Mouse (Mus musculus) myocyte (in vitro differentiated cells): Measurements from ENCODE around the gene Ubr2. TPM values are rescaled to one million over a fixed set of nuclear protein-coding genes. Genes with fewer than 3 reads are reported as not detected.

Experiments
- H3K27me3 ChIP-seq: one replicate; pipeline ENCODE4 v1.6.1; 2011; ENCODE audit not compliant: control insufficient read depth, insufficient read depth, insufficient read length
- H3K36me3 ChIP-seq: one replicate; pipeline ENCODE4 v1.6.1; 2011; ENCODE audit not compliant: control insufficient read depth, insufficient read depth
- H3K4me2 ChIP-seq: one replicate; pipeline ENCODE4 v1.6.1; 2011; ENCODE audit warnings: low read depth, control low read depth
- H3K4me3 ChIP-seq: one replicate; pipeline ENCODE4 v1.5.1; 2011; ENCODE audit warnings: mild to moderate bottlenecking, control low read depth, moderate library complexity
- H3K79me2 ChIP-seq: one replicate; pipeline ENCODE4 v1.6.1; 2011; ENCODE audit not compliant: control insufficient read depth, insufficient read depth
- H3ac ChIP-seq: one replicate; pipeline ENCODE4 v1.6.1; 2011; ENCODE audit not compliant: control insufficient read depth, insufficient read length
- CEBPB ChIP-seq: IDR thresholded peaks from 2 replicates; pipeline ENCODE4 v1.6.1; 2011; ENCODE audit warnings: mild to moderate bottlenecking, moderate library complexity; ENCODE audit not compliant: poor library complexity, insufficient read depth, severe bottlenecking
- E2F4 ChIP-seq: IDR thresholded peaks from one replicate; pipeline ENCODE4 v1.6.1; 2011; ENCODE audit warnings: mild to moderate bottlenecking, control low read depth, moderate library complexity; ENCODE audit not compliant: insufficient read depth
- MAX ChIP-seq: IDR thresholded peaks from one replicate; pipeline ENCODE4 v1.6.1; 2011; ENCODE audit warnings: low read depth, mild to moderate bottlenecking, control low read depth
- MYOD1 ChIP-seq, 3 experiments: IDR thresholded peaks; one replicate each; pipeline ENCODE4 v1.6.1; 2011; ENCODE audit warnings: control low read depth in 2 of 3, low read depth in 2 of 3, mild to moderate bottlenecking in 2 of 3, moderate library complexity in 1 of 3; ENCODE audit not compliant: insufficient read length in 2 of 3, control insufficient read depth in 1 of 3
- MYOG ChIP-seq, 3 experiments: IDR thresholded peaks; one replicate each; pipeline ENCODE4 v1.6.1; 2011; ENCODE audit warnings: control low read depth in 2 of 3, low read depth in 2 of 3, mild to moderate bottlenecking in 2 of 3; ENCODE audit not compliant: insufficient read length in 2 of 3, control insufficient read depth in 1 of 3, insufficient read depth in 1 of 3
- POLR2A ChIP-seq: IDR thresholded peaks from one replicate; pipeline ENCODE4 v1.6.1; 2011; ENCODE audit warnings: low read depth, mild to moderate bottlenecking, control low read depth, moderate library complexity; ENCODE audit not compliant: insufficient read length
- POLR2AphosphoS2 ChIP-seq: IDR thresholded peaks from one replicate; pipeline ENCODE4 v1.6.1; 2011; ENCODE audit warnings: low read depth, control low read depth; ENCODE audit not compliant: insufficient read length
- REST ChIP-seq: IDR thresholded peaks from one replicate; pipeline ENCODE4 v1.6.1; 2011; ENCODE audit warnings: mild to moderate bottlenecking, control low read depth, moderate library complexity; ENCODE audit not compliant: insufficient read depth, insufficient read length
- SRF ChIP-seq: IDR thresholded peaks from one replicate; pipeline ENCODE4 v1.6.1; 2011; ENCODE audit warnings: low read depth; ENCODE audit not compliant: control insufficient read depth, insufficient read length
- TCF12 ChIP-seq: IDR thresholded peaks from one replicate; pipeline ENCODE4 v1.6.1; 2011; ENCODE audit warnings: mild to moderate bottlenecking, control low read depth; ENCODE audit not compliant: poor library complexity, insufficient read depth, severe bottlenecking
- TCF3 ChIP-seq: IDR thresholded peaks from one replicate; pipeline ENCODE4 v1.6.1; 2011; ENCODE audit warnings: low read depth, control low read depth; ENCODE audit not compliant: insufficient read length
- USF1 ChIP-seq: IDR thresholded peaks from one replicate; pipeline ENCODE4 v1.6.1; 2011; ENCODE audit warnings: low read depth, mild to moderate bottlenecking, control low read depth, moderate library complexity
- polyA plus RNA-seq: library from polyadenylated mRNA; unstranded; fragments of >200 nt; fragmentation: generic; extraction: Trizol; gene quantifications from one replicate; pipeline ENCODE4 v1.2.1, GENCODE M21; 2012; ENCODE audit warnings: missing spikeins

Gene Ubr2
- polyA plus RNA-seq, 1 experiment: 36.9 TPM

- no peaks in the 10 kb centered on the region for H3K79me2 ChIP-seq
- H3ac ChIP-seq: no peak overlapping the region
- TF ChIP-seq CEBPB (no peak), REST (no peak)
These were observed 24.2 kb upstream of the Ubr2 start for GRCm38 (mm10) chr17:47034536-47034935.

GRCm38 (mm10) chr17:47033643-47034042 lies 23.3 kb upstream of the Ubr2 start:
- no peak overlapping the region for H3K4me3 ChIP-seq
- no peak overlapping the region for H3ac ChIP-seq
- H3K4me2 ChIP-seq: no peak overlapping the region
- no peaks in the 10 kb centered on the region for H3K36me3 ChIP-seq
- no peaks in the 10 kb centered on the region for H3K79me2 ChIP-seq
- no peak for TF ChIP-seq MAX
- TF ChIP-seq USF1: peak; percentile 84
- H3K27me3 ChIP-seq: peaks cover 7% of the 10 kb centered on the region

More at GRCm38 (mm10) chr17:47034536-47034935, 24.2 kb upstream of the Ubr2 start:
- no peak overlapping the region for H3K4me2 ChIP-seq
- H3K27me3 ChIP-seq: peaks cover 7% of the 10 kb centered on the region
- no peak overlapping the region for H3K4me3 ChIP-seq
- H3K36me3 ChIP-seq: no peaks in the 10 kb centered on the region

- no peak for TF ChIP-seq USF1
- no peak for TF ChIP-seq CEBPB
- no peak for TF ChIP-seq TCF3
- TF ChIP-seq MYOD1 (IDR thresholded peaks at IDR 0.05; ENCODE audit: control insufficient read depth in 1 of 3, insufficient read length in 2 of 3, low read depth in 2 of 3): no peak
- no peak for TF ChIP-seq E2F4
- no peak for TF ChIP-seq SRF
- TF ChIP-seq POLR2A: no peak
- TF ChIP-seq MYOG (IDR thresholded peaks at IDR 0.05; ENCODE audit: control insufficient read depth in 1 of 3, insufficient read depth in 1 of 3, insufficient read length in 2 of 3, low read depth in 2 of 3): no peak
- TF ChIP-seq POLR2AphosphoS2: no peak
- no peak for TF ChIP-seq MAX
- no peak for TF ChIP-seq REST
- TF ChIP-seq TCF12: no peak
- Histone ChIP-seq H3K4me2 (no peak overlapping the region), H3K4me3 (no peak overlapping the region), H3K36me3 (no peaks in the 10 kb centered on the region), H3ac (no peak overlapping the region), H3K79me2 (no peaks in the 10 kb centered on the region), H3K27me3 (peaks cover 11% of the 10 kb centered on the region)
These were observed 14.4 kb upstream of the Ubr2 start for GRCm38 (mm10) chr17:47024805-47025204.

- peaks cover 17% of the 10 kb centered on the region for H3K27me3 ChIP-seq
- H3K79me2 ChIP-seq: no peaks in the 10 kb centered on the region
- H3ac ChIP-seq: no peak overlapping the region
- H3K4me3 ChIP-seq: no peak overlapping the region
- no peak overlapping the region for H3K4me2 ChIP-seq
- TF ChIP-seq MYOD1 (IDR thresholded peaks at IDR 0.05; ENCODE audit: control insufficient read depth in 1 of 3, insufficient read length in 2 of 3, low read depth in 2 of 3): no peak
- no peak for TF ChIP-seq SRF
- TF ChIP-seq CEBPB: no peak
- no peak for TF ChIP-seq USF1
- TF ChIP-seq MYOG (IDR thresholded peaks at IDR 0.05; ENCODE audit: control insufficient read depth in 1 of 3, insufficient read depth in 1 of 3, insufficient read length in 2 of 3, low read depth in 2 of 3): no peak
- no peak for TF ChIP-seq TCF12
- TF ChIP-seq REST: no peak
- TF ChIP-seq POLR2A: no peak
- H3K36me3 ChIP-seq: no peaks in the 10 kb centered on the region
These were observed 13.0 kb upstream of the Ubr2 start for GRCm38 (mm10) chr17:47023369-47023768.

- no peak for TF ChIP-seq SRF
- no peak for TF ChIP-seq USF1
- Histone ChIP-seq H3K4me3 (no peak overlapping the region), H3K4me2 (no peak overlapping the region), H3K36me3 (no peaks in the 10 kb centered on the region), H3K27me3 (peaks cover 3% of the 10 kb centered on the region), H3K79me2 (peaks cover 20% of the 10 kb centered on the region), H3ac (no peak overlapping the region)
These were observed 2.5 kb upstream of the Ubr2 start for GRCm38 (mm10) chr17:47012896-47013295.

GRCm38 (mm10) chr17:47011661-47012043 lies 1.3 kb upstream of the Ubr2 start:
- H3K4me3 ChIP-seq: no peak overlapping the region
- peaks cover 33% of the 10 kb centered on the region for H3K79me2 ChIP-seq
- H3ac ChIP-seq: no peak overlapping the region
- H3K27me3 ChIP-seq: peaks cover 2% of the 10 kb centered on the region
- peaks cover 5% of the 10 kb centered on the region for H3K36me3 ChIP-seq
- TF ChIP-seq TCF3 (no peak), USF1 (no peak), MYOD1 (IDR thresholded peaks at IDR 0.05; ENCODE audit: control insufficient read depth in 1 of 3, insufficient read length in 2 of 3, low read depth in 2 of 3) (no peak), POLR2AphosphoS2 (no peak), TCF12 (no peak), SRF (no peak), CEBPB (no peak), REST (no peak), E2F4 (no peak), MYOG (IDR thresholded peaks at IDR 0.05; ENCODE audit: control insufficient read depth in 1 of 3, insufficient read depth in 1 of 3, insufficient read length in 2 of 3, low read depth in 2 of 3) (no peak), MAX (no peak), POLR2A (no peak)
- peak overlapping the region; percentile 94 for H3K4me2 ChIP-seq
